Comparison of ENCODE assay signal across 12 mouse cellular contexts in the genomic region with DNA sequence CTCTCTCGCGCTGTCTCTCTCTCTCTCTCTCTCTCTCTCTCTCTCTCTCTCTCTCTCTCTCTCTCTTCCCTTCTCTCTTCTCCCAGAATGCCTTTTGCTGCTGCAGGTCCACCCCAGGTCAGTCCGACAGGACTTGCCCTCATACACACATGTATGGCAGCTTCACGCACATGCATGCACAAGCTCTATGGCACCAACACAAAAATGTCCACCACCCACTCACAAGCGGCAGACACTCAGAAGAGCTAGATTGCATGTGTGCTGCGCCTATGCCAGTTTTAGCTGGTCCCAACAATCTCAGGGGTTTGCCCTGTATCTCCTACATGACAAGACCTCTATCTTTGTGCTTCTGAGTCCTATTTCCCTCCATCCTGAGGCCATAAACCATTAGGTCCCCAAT. TPM values are rescaled to one million over a fixed set of nuclear protein-coding genes. Genes with fewer than 3 reads are reported as not detected.
DNase-seq lines count a peak whose midpoint lies in the region; ATAC-seq and TF ChIP-seq lines count a peak whose summit lies in the region.
"Had no signal": no experiment of that assay in that cellular context is flagged by ENCODE, and none has a peak within 500 bp of the region (broad histone marks: within the 10 kb centered on the region; RNA-seq: fewer than 3 reads in every experiment).

No protein-coding gene starts in this region.

- ATAC-seq in heart, embryonic 12.5 days (ENCODE audit: insufficient number of reproducible peaks, low FRiP score), result no peak
- no peak for ATAC-seq in stomach, embryonic 15.5 days (ENCODE audit: insufficient read depth, low FRiP score, low read depth)
- ATAC-seq in stomach, postnatal 0 days (ENCODE audit: low FRiP score, low TSS enrichment), result no peak
- no peak for ATAC-seq in limb, embryonic 13.5 days (ENCODE audit: low FRiP score, low read depth)

- no peak for TF ChIP-seq POLR2A in olfactory bulb, adult 2 months (IDR thresholded peaks at IDR 0.05; ENCODE audit: insufficient read depth, low read depth, low read length)

- H3K4me2 ChIP-seq in heart, embryonic 12.5 days, result 0 out of 2 replicates have a peak overlapping the region, but pooled peaks have one; percentile 8
- H3K4me2 ChIP-seq in stomach, embryonic 15.5 days, result peak overlapping the region; percentile 5; the same call in 1 of the 2 replicates
- H3K4me2 ChIP-seq in stomach, postnatal 0 days (replicated peaks; ENCODE audit: low read depth), result no peak overlapping the region
- peak overlapping the region; percentile 64 for H3K4me2 ChIP-seq in limb, embryonic 13.5 days (replicated peaks)

- no peak overlapping the region for H3K27ac ChIP-seq in heart, embryonic 12.5 days (ENCODE audit: poor library complexity, severe bottlenecking)
- H3K27ac ChIP-seq in stomach, embryonic 15.5 days, result no peak overlapping the region
- no peak overlapping the region for H3K27ac ChIP-seq in stomach, postnatal 0 days (replicated peaks)
- H3K27ac ChIP-seq in limb, embryonic 13.5 days, result 0 out of 2 replicates have a peak overlapping the region, but pooled peaks have one; percentile 22
- peak overlapping the region; percentile 63 for H3K27ac ChIP-seq in olfactory bulb, adult 2 months (ENCODE audit: insufficient read depth, low read depth, low read length)
- H3K27ac ChIP-seq: gastrocnemius, adult 2 months; liver, embryonic 14.5 days had no signal

- no peaks in the 10 kb centered on the region for H3K9me3 ChIP-seq in heart, embryonic 12.5 days (replicated peaks)
- H3K9me3 ChIP-seq in stomach, embryonic 15.5 days, result no peaks in the 10 kb centered on the region
- no peaks in the 10 kb centered on the region for H3K9me3 ChIP-seq in stomach, postnatal 0 days (ENCODE audit: control insufficient read depth, low read length)
- H3K9me3 ChIP-seq in limb, embryonic 13.5 days, result no peaks in the 10 kb centered on the region

- H3K27me3 ChIP-seq in heart, embryonic 12.5 days (replicated peaks), result peaks cover 58% of the 10 kb centered on the region
- peaks cover 35% of the 10 kb centered on the region for H3K27me3 ChIP-seq in stomach, embryonic 15.5 days (replicated peaks)
- H3K27me3 ChIP-seq in stomach, postnatal 0 days (ENCODE audit: control insufficient read depth, insufficient read depth, low read length), result no peaks in the 10 kb centered on the region
- H3K27me3 ChIP-seq in limb, embryonic 13.5 days, result peaks cover 44% of the 10 kb centered on the region

- no peak for TF ChIP-seq EP300 in stomach, postnatal 0 days (optimal IDR thresholded peaks at IDR 0.05)

- no peak for TF ChIP-seq CTCF in stomach, postnatal 0 days (IDR thresholded peaks at IDR 0.05; ENCODE audit: low read depth)
- no peak for TF ChIP-seq CTCF in olfactory bulb, adult 2 months (IDR thresholded peaks at IDR 0.05; ENCODE audit: insufficient read depth, low read depth, low read length)

- no peaks in the 10 kb centered on the region for H3K36me3 ChIP-seq in heart, embryonic 12.5 days
- no peaks in the 10 kb centered on the region for H3K36me3 ChIP-seq in stomach, embryonic 15.5 days
- no peaks in the 10 kb centered on the region for H3K36me3 ChIP-seq in stomach, postnatal 0 days (ENCODE audit: control insufficient read depth, insufficient read depth, low read length)
- peaks cover 5% of the 10 kb centered on the region; the same call in 1 of the 2 replicates for H3K36me3 ChIP-seq in limb, embryonic 13.5 days

- DNase-seq in heart, adult 9 months (ENCODE audit: low spot score in 2 of 2), result no peak
- no peak for DNase-seq in stomach, postnatal 0 days (ENCODE audit: low spot score)
- DNase-seq in testis, postnatal 10 days (ENCODE audit: low spot score), result no peak
- no peak for DNase-seq in gastrocnemius, postnatal 14 days

- H3K4me1 ChIP-seq in heart, embryonic 12.5 days (replicated peaks), result peaks cover 59% of the 10 kb centered on the region
- H3K4me1 ChIP-seq in stomach, embryonic 15.5 days, result peaks cover 61% of the 10 kb centered on the region
- peaks cover 15% of the 10 kb centered on the region for H3K4me1 ChIP-seq in stomach, postnatal 0 days (replicated peaks; ENCODE audit: control insufficient read depth, insufficient read depth)
- peaks cover 65% of the 10 kb centered on the region for H3K4me1 ChIP-seq in limb, embryonic 13.5 days
- H3K4me1 ChIP-seq in olfactory bulb, adult 2 months (ENCODE audit: control insufficient read depth, insufficient read depth, low read length), result peaks cover 68% of the 10 kb centered on the region

- intact Hi-C loops in gastrocnemius, postnatal 14 days (cut with DNase I; ENCODE audit: low total_unique reads), result loop anchor here (5.0 to 10.0 kb wide), 2 partner anchors 40 to 168 kb away; no protein-coding TSS in a partner anchor

- H3K9ac ChIP-seq in heart, embryonic 12.5 days, result peak overlapping the region; percentile 50
- no peak overlapping the region for H3K9ac ChIP-seq in stomach, embryonic 15.5 days
- no peak overlapping the region for H3K9ac ChIP-seq in stomach, postnatal 0 days (ENCODE audit: low read length)
- H3K9ac ChIP-seq in limb, embryonic 13.5 days, result no peak overlapping the region
- H3K9ac ChIP-seq: liver, embryonic 14.5 days had no signal

- 60% methylated on average over 6 of the region's 6 CpGs for WGBS in heart, embryonic 12.5 days
- 59% methylated on average over 6 of the region's 6 CpGs for WGBS in stomach, embryonic 15.5 days
- WGBS in stomach, postnatal 0 days, result 65% methylated on average over 6 of the region's 6 CpGs
- 58% methylated on average over 6 of the region's 6 CpGs for WGBS in limb, embryonic 13.5 days
- 23% methylated on average over 6 of the region's 6 CpGs for WGBS in olfactory bulb, adult 2 months

- no peak overlapping the region for H3K4me3 ChIP-seq in heart, embryonic 12.5 days
- H3K4me3 ChIP-seq in stomach, embryonic 15.5 days (replicated peaks), result no peak overlapping the region
- no peak overlapping the region for H3K4me3 ChIP-seq in stomach, postnatal 0 days (ENCODE audit: low read depth, low read length)
- H3K4me3 ChIP-seq in limb, embryonic 13.5 days, result no peak overlapping the region
- H3K4me3 ChIP-seq in olfactory bulb, adult 2 months (ENCODE audit: insufficient read depth, low read depth, low read length), result 0 out of 2 replicates have a peak overlapping the region, but pooled peaks have one; percentile 12

RNA-seq across cellular contexts. Expression of gene Efna3, which starts 5.5 kb away (rescaled TPM):
- polyA plus RNA-seq in heart, embryonic 12.5 days (2016; fragmentation: Nextera tagmentation; extraction: Ambion mirVana), result 1.3 TPM in 2 replicates
- polyA plus RNA-seq in stomach, embryonic 15.5 days (2015; fragmentation: Nextera tagmentation; extraction: Ambion mirVana), result 9.5 and 9.6 TPM in 2 replicates
- 25.8 and 29.2 TPM in 2 replicates for polyA plus RNA-seq in stomach, postnatal 0 days (2015; fragmentation: Nextera tagmentation; extraction: Ambion mirVana)
- polyA plus RNA-seq in limb, embryonic 13.5 days (2015; fragmentation: Nextera tagmentation; extraction: Ambion mirVana), result 27.4 and 30.6 TPM in 2 replicates
- not detected in 2 replicates for polyA plus RNA-seq in olfactory bulb, adult 2 months (2012; ENCODE audit: insufficient read depth, insufficient read length, low replicate concordance, missing spikeins)
- total RNA-seq in gastrocnemius, postnatal 14 days (2021), result not detected
- total RNA-seq: gastrocnemius, adult 2 months; hematopoietic stem cell, adult 5-6 weeks; megakaryocyte-erythroid progenitor cell, adult 5-6 weeks had no signal

RNA-seq across cellular contexts. Expression of gene Efna4, which starts 20.6 kb away (rescaled TPM):
- 8.7 and 10.6 TPM in 2 replicates for polyA plus RNA-seq in heart, embryonic 12.5 days (2016; fragmentation: Nextera tagmentation; extraction: Ambion mirVana)
- 17.9 and 19.4 TPM in 2 replicates for polyA plus RNA-seq in stomach, embryonic 15.5 days (2015; fragmentation: Nextera tagmentation; extraction: Ambion mirVana)
- 8.9 and 11.7 TPM in 2 replicates for polyA plus RNA-seq in stomach, postnatal 0 days (2015; fragmentation: Nextera tagmentation; extraction: Ambion mirVana)
- 49.0 and 51.6 TPM in 2 replicates for polyA plus RNA-seq in limb, embryonic 13.5 days (2015; fragmentation: Nextera tagmentation; extraction: Ambion mirVana)
- not detected in 2 replicates for polyA plus RNA-seq in olfactory bulb, adult 2 months (2012; ENCODE audit: insufficient read depth, insufficient read length, low replicate concordance, missing spikeins)
- under 1 TPM; 0.42 to 0.80 TPM for total RNA-seq in gastrocnemius, postnatal 14 days (2021)
- total RNA-seq: megakaryocyte-erythroid progenitor cell, adult 5-6 weeks had no signal

RNA-seq across cellular contexts. Expression of gene Adam15, which starts 32.5 kb away (rescaled TPM):
- 47.2 and 55.5 TPM in 2 replicates for polyA plus RNA-seq in heart, embryonic 12.5 days (2016; fragmentation: Nextera tagmentation; extraction: Ambion mirVana)
- polyA plus RNA-seq in stomach, embryonic 15.5 days (2015; fragmentation: Nextera tagmentation; extraction: Ambion mirVana), result 44.7 and 53.2 TPM in 2 replicates
- 43.0 and 44.8 TPM in 2 replicates for polyA plus RNA-seq in stomach, postnatal 0 days (2015; fragmentation: Nextera tagmentation; extraction: Ambion mirVana)
- polyA plus RNA-seq in limb, embryonic 13.5 days (2015; fragmentation: Nextera tagmentation; extraction: Ambion mirVana), result 50.3 and 52.2 TPM in 2 replicates
- polyA plus RNA-seq in olfactory bulb, adult 2 months (2012; ENCODE audit: insufficient read depth, insufficient read length, low replicate concordance, missing spikeins), result not detected in 2 replicates
- total RNA-seq in gastrocnemius, postnatal 14 days (2021), result 10 to 100 TPM; 35.0 to 40.1 TPM

RNA-seq across cellular contexts. Expression of gene Efna1, which starts 36.3 kb away (rescaled TPM):
- 27.0 and 31.0 TPM in 2 replicates for polyA plus RNA-seq in heart, embryonic 12.5 days (2016; fragmentation: Nextera tagmentation; extraction: Ambion mirVana)
- polyA plus RNA-seq in stomach, embryonic 15.5 days (2015; fragmentation: Nextera tagmentation; extraction: Ambion mirVana), result 41.4 and 46.1 TPM in 2 replicates
- 34.8 and 36.6 TPM in 2 replicates for polyA plus RNA-seq in stomach, postnatal 0 days (2015; fragmentation: Nextera tagmentation; extraction: Ambion mirVana)
- 44.0 and 46.2 TPM in 2 replicates for polyA plus RNA-seq in limb, embryonic 13.5 days (2015; fragmentation: Nextera tagmentation; extraction: Ambion mirVana)
- not detected in 2 replicates for polyA plus RNA-seq in olfactory bulb, adult 2 months (2012; ENCODE audit: insufficient read depth, insufficient read length, low replicate concordance, missing spikeins)
- 10 to 100 TPM; 20.7 to 22.1 TPM for total RNA-seq in gastrocnemius, postnatal 14 days (2021)
- total RNA-seq: hematopoietic stem cell, adult 5-6 weeks; megakaryocyte-erythroid progenitor cell, adult 5-6 weeks had no signal

RNA-seq across cellular contexts. Expression of gene Dcst2, which starts 44.5 kb away (rescaled TPM):
- not detected in 2 replicates for polyA plus RNA-seq in heart, embryonic 12.5 days (2016; fragmentation: Nextera tagmentation; extraction: Ambion mirVana)
- 0.30 and 0.67 TPM in 2 replicates for polyA plus RNA-seq in stomach, embryonic 15.5 days (2015; fragmentation: Nextera tagmentation; extraction: Ambion mirVana)
- 0.33 and 0.41 TPM in 2 replicates for polyA plus RNA-seq in stomach, postnatal 0 days (2015; fragmentation: Nextera tagmentation; extraction: Ambion mirVana)
- polyA plus RNA-seq in limb, embryonic 13.5 days (2015; fragmentation: Nextera tagmentation; extraction: Ambion mirVana), result 0.27 and 0.34 TPM in 2 replicates
- not detected in 2 replicates for polyA plus RNA-seq in olfactory bulb, adult 2 months (2012; ENCODE audit: insufficient read depth, insufficient read length, low replicate concordance, missing spikeins)
- total RNA-seq in gastrocnemius, postnatal 14 days (2021), result not detected
- total RNA-seq: gastrocnemius, adult 2 months; hematopoietic stem cell, adult 5-6 weeks; megakaryocyte-erythroid progenitor cell, adult 5-6 weeks had no signal

Comparison
In these comparisons a context has a peak if more than half of its experiments do, and no peak if none do; other contexts are left out.
1. H3K27ac ChIP-seq: peak in limb, embryonic 13.5 days (single experiment) and olfactory bulb, adult 2 months (single experiment); none in heart, embryonic 12.5 days (single experiment), stomach, embryonic 15.5 days (single experiment) and stomach, postnatal 0 days (single experiment).